Mouse (Mus musculus): ENCODE results near the gene Gpc2. TPM values are rescaled to one million over a fixed set of nuclear protein-coding genes. Genes with fewer than 3 reads are reported as not detected.

Gpc2 gene
- polyA plus RNA-seq, 1 experiment from 2014 or later = 20.6 TPM

DNA sequence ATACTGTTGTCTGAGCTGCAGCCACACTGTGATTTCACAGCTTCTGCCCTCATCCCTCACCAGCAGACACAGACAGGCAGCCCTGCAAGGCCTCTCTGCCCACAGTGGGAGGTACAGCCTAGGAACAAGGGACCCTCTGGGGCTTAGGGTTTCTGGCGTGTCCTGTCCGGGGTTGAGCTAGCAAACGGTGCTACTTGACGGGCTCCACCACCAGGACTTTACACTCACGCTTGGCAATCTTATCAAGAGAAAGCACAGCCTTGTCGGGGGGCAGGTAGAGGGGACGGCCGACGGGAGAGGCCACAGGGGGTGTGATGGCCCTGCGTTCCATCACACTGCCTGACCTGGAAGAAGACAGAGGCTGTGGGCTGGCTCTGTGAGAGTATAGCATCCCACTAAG is 19.8 kb downstream of the Gpc2 start:
- WGBS = 81% methylated on average over 10 of the region's 10 CpGs
- Histone ChIP-seq H3K9ac (no peak overlapping the region), H3K4me1 (peaks cover 34% of the 10 kb centered on the region)

DNA sequence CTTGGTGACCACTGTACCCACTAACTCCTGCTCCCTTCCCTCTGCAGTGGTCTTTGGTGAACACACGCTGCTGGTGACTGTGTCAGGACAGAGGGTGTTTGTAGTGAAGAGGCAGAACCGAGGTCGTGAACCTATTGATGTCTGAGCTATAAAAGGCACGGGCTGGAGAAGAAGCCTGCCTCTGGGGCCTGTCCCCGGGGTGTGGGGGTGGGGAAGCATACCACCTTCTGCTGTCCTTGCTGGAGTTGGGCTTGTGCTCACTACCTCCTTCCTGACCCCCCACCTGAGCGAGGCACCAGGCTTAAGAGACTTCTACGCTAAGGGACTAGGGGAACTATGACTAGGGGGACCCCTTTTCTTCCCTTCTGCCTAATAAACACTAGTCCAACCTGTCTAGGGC is 20.8 kb downstream of the Gpc2 start:
- ATAC-seq (ENCODE audit: borderline replicate concordance, extremely low read depth, low FRiP score, low TSS enrichment) = no peak
- Histone ChIP-seq H3K9me3 (no peaks in the 10 kb centered on the region), H3K4me1 (peaks cover 29% of the 10 kb centered on the region), H3K9ac (no peak overlapping the region), H3K36me3 (peaks cover 39% of the 10 kb centered on the region), H3K27ac (no peak overlapping the region), H3K4me2 (no peak overlapping the region), H3K4me3 (no peak overlapping the region), H3K27me3 (no peaks in the 10 kb centered on the region)
- 67% methylated on average over 7 of the region's 7 CpGs for whole genome bisulfite sequencing

More for the DNA sequence above, 19.8 kb downstream of the Gpc2 start:
- no peaks in the 10 kb centered on the region for H3K9me3 ChIP-seq
- H3K4me2 ChIP-seq = no peak overlapping the region
- no peak overlapping the region for H3K4me3 ChIP-seq
- no peak overlapping the region for H3K27ac ChIP-seq
- H3K36me3 ChIP-seq = peaks cover 39% of the 10 kb centered on the region
- no peaks in the 10 kb centered on the region for H3K27me3 ChIP-seq
- ATAC-seq (ENCODE audit: borderline replicate concordance, extremely low read depth, low FRiP score, low TSS enrichment) = no peak

DNA sequence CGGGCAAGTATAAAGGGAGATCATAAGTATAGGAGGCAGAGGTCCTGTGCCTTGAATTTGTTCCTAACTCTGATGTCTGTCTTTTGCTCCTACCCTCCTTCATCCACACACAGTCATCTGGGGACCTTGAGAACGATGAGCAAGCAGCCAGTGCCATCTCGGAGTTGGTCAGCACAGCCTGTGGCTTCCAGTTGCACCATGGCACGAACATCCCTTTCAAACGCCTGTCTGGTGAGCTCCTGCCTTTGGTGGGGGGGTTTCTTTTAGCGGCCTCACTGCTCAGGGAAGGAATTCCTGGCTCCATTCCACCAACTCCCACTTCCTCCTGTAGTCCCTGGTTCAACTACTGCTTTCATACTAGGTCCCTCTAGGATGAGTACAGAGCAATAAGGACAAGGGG is 21.3 kb downstream of the Gpc2 start:
- ATAC-seq (ENCODE audit: borderline replicate concordance, extremely low read depth, low FRiP score, low TSS enrichment) = no peak
- peaks cover 29% of the 10 kb centered on the region for H3K4me1 ChIP-seq
- no peaks in the 10 kb centered on the region for H3K27me3 ChIP-seq
- H3K9ac ChIP-seq = no peak overlapping the region
- no peak overlapping the region for H3K4me2 ChIP-seq
- peaks cover 39% of the 10 kb centered on the region for H3K36me3 ChIP-seq
- no peak overlapping the region for H3K27ac ChIP-seq
- WGBS = 76% methylated on average over 6 of the region's 6 CpGs
- no peaks in the 10 kb centered on the region for H3K9me3 ChIP-seq
- no peak overlapping the region for H3K4me3 ChIP-seq

GRCm38 (mm10) chr5:138258078-138258477 is 21.7 kb downstream of the Gpc2 start:
- H3K4me3 ChIP-seq = no peak overlapping the region
- H3K4me1 ChIP-seq = peaks cover 26% of the 10 kb centered on the region
- 74% methylated on average over 3 of the region's 3 CpGs for WGBS
- H3K4me2 ChIP-seq = no peak overlapping the region
- peaks cover 39% of the 10 kb centered on the region for H3K36me3 ChIP-seq
- H3K27ac ChIP-seq = no peak overlapping the region
- no peak for ATAC-seq (ENCODE audit: borderline replicate concordance, extremely low read depth, low FRiP score, low TSS enrichment)
- H3K9me3 ChIP-seq = no peaks in the 10 kb centered on the region
- no peak overlapping the region for H3K9ac ChIP-seq
- H3K27me3 ChIP-seq = no peaks in the 10 kb centered on the region

- Histone ChIP-seq H3K27me3 (no peaks in the 10 kb centered on the region), H3K4me2 (no peak overlapping the region), H3K4me1 (peaks cover 21% of the 10 kb centered on the region), H3K4me3 (no peak overlapping the region), H3K9me3 (no peaks in the 10 kb centered on the region), H3K9ac (no peak overlapping the region), H3K36me3 (peaks cover 39% of the 10 kb centered on the region), H3K27ac (no peak overlapping the region)
- WGBS = 93% methylated on average over 4 of the region's 4 CpGs
- no peak for ATAC-seq (ENCODE audit: borderline replicate concordance, extremely low read depth, low FRiP score, low TSS enrichment)
These were observed 22.2 kb downstream of the Gpc2 start for GRCm38 (mm10) chr5:138257585-138257978.

DNA sequence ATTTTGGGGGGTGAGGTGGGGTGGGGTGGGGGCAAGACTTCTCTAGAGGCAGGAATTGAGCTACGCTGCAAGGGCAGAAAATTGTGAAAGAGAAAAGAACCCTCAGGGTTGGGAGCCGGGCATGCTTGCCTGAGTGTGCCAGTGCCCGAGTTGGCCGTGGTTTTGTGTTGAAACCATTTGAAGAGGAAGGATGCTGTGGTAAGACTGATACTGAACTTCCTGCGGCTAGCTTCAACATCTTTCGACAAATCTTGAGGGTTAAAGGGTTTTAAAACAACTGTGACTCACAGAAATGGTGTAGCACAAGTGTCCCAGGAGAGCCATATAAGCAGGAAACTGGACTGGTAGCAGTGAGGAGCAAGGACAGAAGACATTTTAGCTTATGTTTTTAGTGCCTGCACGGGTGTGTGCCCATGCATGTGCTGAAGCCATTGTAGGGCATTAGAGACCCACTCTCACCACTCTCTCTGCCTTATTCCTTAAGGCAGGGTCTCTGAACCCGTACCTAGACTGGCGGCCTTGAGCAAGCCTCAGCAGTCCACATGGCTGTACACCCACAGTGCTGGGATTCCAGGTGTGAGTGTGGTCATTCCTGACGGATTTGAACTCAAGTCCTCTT is 22.7 kb downstream of the Gpc2 start:
- H3K9ac ChIP-seq = no peak overlapping the region
- no peak overlapping the region for H3K4me3 ChIP-seq
- H3K4me2 ChIP-seq = no peak overlapping the region
- ATAC-seq (ENCODE audit: borderline replicate concordance, extremely low read depth, low FRiP score, low TSS enrichment) = no peak
- H3K36me3 ChIP-seq = peaks cover 38% of the 10 kb centered on the region
- no peaks in the 10 kb centered on the region for H3K27me3 ChIP-seq
- no peaks in the 10 kb centered on the region for H3K9me3 ChIP-seq
- no peak overlapping the region for H3K27ac ChIP-seq
- H3K4me1 ChIP-seq = peaks cover 16% of the 10 kb centered on the region
- WGBS = 80% methylated on average over 10 of the region's 10 CpGs

DNA sequence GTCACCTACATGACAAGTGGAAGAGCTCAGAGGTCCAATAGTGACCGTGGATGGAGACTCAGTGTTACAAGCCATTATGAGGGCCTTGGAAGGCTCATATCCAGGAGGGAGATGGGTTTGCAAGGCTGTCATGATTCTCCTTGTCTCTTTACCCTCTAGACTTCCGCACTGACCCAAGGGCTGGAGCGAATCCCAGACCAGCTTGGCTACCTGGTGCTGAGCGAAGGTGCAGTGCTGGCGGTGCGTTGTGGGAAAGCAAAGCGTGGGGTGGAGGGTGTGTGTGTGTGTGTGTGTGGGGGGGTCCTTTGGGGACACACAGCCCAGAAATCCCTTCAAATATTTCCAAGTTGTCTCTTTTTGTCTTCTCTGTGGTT is 23.7 kb downstream of the Gpc2 start:
- Histone ChIP-seq H3K4me3 (peak overlapping the region; percentile 76), H3K9ac (peak overlapping the region; percentile 61), H3K9me3 (no peaks in the 10 kb centered on the region), H3K27me3 (no peaks in the 10 kb centered on the region), H3K27ac (peak overlapping the region; percentile 77), H3K4me1 (peaks cover 10% of the 10 kb centered on the region), H3K4me2 (peak overlapping the region; percentile 70), H3K36me3 (peaks cover 29% of the 10 kb centered on the region)
- WGBS = 20% methylated on average over 7 of the region's 7 CpGs
- no peak for ATAC-seq (ENCODE audit: borderline replicate concordance, extremely low read depth, low FRiP score, low TSS enrichment)

- H3K9me3 ChIP-seq = no peaks in the 10 kb centered on the region
- H3K9ac ChIP-seq = peak within 1 kb of the TSS; percentile 61
- H3K36me3 ChIP-seq = peaks cover 23% of the 10 kb centered on the region
- peak within 1 kb of the TSS; percentile 77 for H3K27ac ChIP-seq
- peaks cover 10% of the 10 kb centered on the region for H3K4me1 ChIP-seq
- ATAC-seq (ENCODE audit: borderline replicate concordance, extremely low read depth, low FRiP score, low TSS enrichment) = peak; percentile 99
- WGBS = under 1% methylated on average over 38 of the region's 38 CpGs
- peak within 1 kb of the TSS; percentile 70 for H3K4me2 ChIP-seq
- no peaks in the 10 kb centered on the region for H3K27me3 ChIP-seq
- peak within 1 kb of the TSS; percentile 76 for H3K4me3 ChIP-seq
These were observed 24.3 kb downstream of the Gpc2 start, which contains the start of gene Lamtor4 for GRCm38 (mm10) chr5:138255353-138256093. Gene Lamtor4 (plus strand): TSS chr5:138255482.

GRCm38 (mm10) chr5:138253061-138253460 is 26.7 kb downstream of the Gpc2 start:
- Histone ChIP-seq H3K4me2 (no peak overlapping the region), H3K9ac (no peak overlapping the region), H3K4me1 (peaks cover 10% of the 10 kb centered on the region), H3K27me3 (no peaks in the 10 kb centered on the region), H3K9me3 (no peaks in the 10 kb centered on the region), H3K4me3 (no peak overlapping the region), H3K27ac (no peak overlapping the region), H3K36me3 (0 out of 2 replicates have a peak, but pooled peaks cover 3% of the 10 kb centered on the region)
- no peak for ATAC-seq (ENCODE audit: borderline replicate concordance, extremely low read depth, low FRiP score, low TSS enrichment)
- 93% methylated on average over 3 of the region's 3 CpGs for WGBS

DNA sequence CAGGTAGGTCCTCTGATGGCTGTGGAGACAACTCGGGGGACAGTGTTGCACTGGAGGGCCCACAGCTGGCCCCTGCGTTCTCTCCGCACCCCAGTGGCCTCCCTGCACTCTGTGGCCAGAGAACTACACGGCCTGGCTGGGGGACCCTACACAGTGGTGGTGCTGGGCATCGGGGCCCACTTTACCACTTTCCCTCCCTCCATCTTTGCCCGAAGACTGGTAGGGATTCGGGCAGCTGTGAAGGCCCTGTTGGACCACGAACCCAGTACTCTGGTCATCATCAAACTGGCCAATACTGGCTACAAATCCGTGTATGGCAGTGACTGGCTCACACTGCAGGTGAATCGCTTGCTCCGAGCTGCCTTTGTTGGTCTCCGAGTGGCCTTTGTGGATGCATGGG is 28.7 kb downstream of the Gpc2 start:
- no peak overlapping the region for H3K4me2 ChIP-seq
- no peak overlapping the region for H3K9ac ChIP-seq
- ATAC-seq (ENCODE audit: borderline replicate concordance, extremely low read depth, low FRiP score, low TSS enrichment) = no peak
- no peak overlapping the region for H3K4me3 ChIP-seq
- peaks cover 6% of the 10 kb centered on the region for H3K4me1 ChIP-seq
- H3K27me3 ChIP-seq = no peaks in the 10 kb centered on the region
- H3K9me3 ChIP-seq = no peaks in the 10 kb centered on the region
- no peaks in the 10 kb centered on the region for H3K36me3 ChIP-seq
- no peak overlapping the region for H3K27ac ChIP-seq
- 80% methylated on average over 12 of the region's 12 CpGs for WGBS

- no peak for ATAC-seq (ENCODE audit: borderline replicate concordance, extremely low read depth, low FRiP score, low TSS enrichment)
- H3K9me3 ChIP-seq = no peaks in the 10 kb centered on the region
- H3K4me2 ChIP-seq = no peak overlapping the region
These were observed 38.3 kb downstream of the Gpc2 start for GRCm38 (mm10) chr5:138241511-138241910.

DNA sequence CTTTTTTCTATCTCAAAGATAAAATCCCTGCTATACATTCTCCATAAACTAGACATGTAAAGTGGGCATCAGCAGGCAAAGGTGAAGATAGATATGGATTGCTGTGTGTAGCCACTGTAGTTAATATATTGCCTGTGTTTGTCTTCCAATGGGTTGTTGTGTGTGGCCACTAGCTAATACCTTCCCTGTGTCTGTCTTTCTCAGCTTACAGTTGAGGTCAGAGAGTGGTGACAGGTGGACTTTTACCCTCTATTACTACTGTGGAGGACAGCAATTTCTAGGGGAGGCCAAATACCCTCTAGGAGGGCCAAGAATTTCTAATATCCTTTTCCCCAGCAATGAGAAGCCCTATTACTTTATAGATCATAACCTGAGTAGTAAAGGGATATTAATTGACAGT is 45.6 kb downstream of the Gpc2 start:
- ATAC-seq (ENCODE audit: borderline replicate concordance, extremely low read depth, low FRiP score, low TSS enrichment) = no peak
- no peaks in the 10 kb centered on the region for H3K36me3 ChIP-seq
- H3K4me2 ChIP-seq = no peak overlapping the region
- H3K4me1 ChIP-seq = no peaks in the 10 kb centered on the region
- no peak overlapping the region for H3K9ac ChIP-seq
- no peak overlapping the region for H3K27ac ChIP-seq
- no peaks in the 10 kb centered on the region for H3K9me3 ChIP-seq
- no peak overlapping the region for H3K4me3 ChIP-seq
- H3K27me3 ChIP-seq = no peaks in the 10 kb centered on the region

More at GRCm38 (mm10) chr5:138241511-138241910, 38.3 kb downstream of the Gpc2 start:
- Histone ChIP-seq H3K4me1 (no peaks in the 10 kb centered on the region), H3K36me3 (no peaks in the 10 kb centered on the region), H3K4me3 (no peak overlapping the region), H3K9ac (no peak overlapping the region), H3K27me3 (no peaks in the 10 kb centered on the region), H3K27ac (no peak overlapping the region)
- 11% methylated on average over 2 of the region's 2 CpGs for WGBS
